Mouse (Mus musculus) spleen, adult 2 months (tissue): ENCODE measurements around the gene Cyld.

ENCODE experiments used
- CTCF ChIP-seq: fragments of 200-500 bp; IDR thresholded peaks from 2 replicates; pipeline ENCODE4 v1.5.1; 2011; ENCODE audit warnings: mild to moderate bottlenecking, inconsistent platforms; ENCODE audit not compliant: insufficient read depth, insufficient read length, insufficient replicate concordance; ENCODE audit errors: extremely low read depth
- POLR2A ChIP-seq: fragments of 200-500 bp; IDR thresholded peaks from 2 replicates; pipeline ENCODE4 v1.6.1; 2011; ENCODE audit warnings: low read depth, low read length, inconsistent platforms

DNA sequence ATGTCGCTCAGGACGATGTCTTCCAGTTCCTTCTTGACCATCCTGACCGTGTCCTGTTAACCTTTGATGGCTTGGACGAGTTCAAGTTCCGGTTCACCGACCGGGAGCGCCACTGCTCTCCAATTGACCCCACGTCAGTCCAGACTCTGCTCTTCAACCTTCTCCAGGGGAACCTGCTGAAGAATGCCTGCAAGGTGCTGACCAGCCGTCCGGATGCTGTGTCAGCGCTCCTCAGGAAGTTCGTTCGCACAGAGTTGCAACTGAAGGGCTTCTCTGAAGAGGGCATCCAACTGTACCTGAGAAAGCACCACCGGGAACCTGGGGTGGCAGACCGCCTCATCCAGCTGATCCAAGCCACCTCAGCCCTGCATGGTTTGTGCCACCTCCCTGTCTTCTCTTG is 32.7 kb upstream of the Cyld start:
- TF ChIP-seq CTCF: no peak
- TF ChIP-seq POLR2A: no peak
